Mouse (Mus musculus): ENCODE data around the gene Acsbg2.

- no peak for TF ChIP-seq CTCF (IDR thresholded peaks at IDR 0.05; ENCODE audit: low read depth, low read length)
- TF ChIP-seq GATA1 (IDR thresholded peaks at IDR 0.05; ENCODE audit: borderline replicate concordance, low read length), result no peak
- TF ChIP-seq GATA2 (IDR thresholded peaks at IDR 0.05; ENCODE audit: borderline replicate concordance, low read depth, low read length), result no peak
- TF ChIP-seq POLR2AphosphoS5 (IDR thresholded peaks at IDR 0.05; ENCODE audit: insufficient replicate concordance, low read depth, low read length), result no peak
- TF ChIP-seq TAL1 (conservative IDR thresholded peaks at IDR 0.05; ENCODE audit: low read depth, low read length), result no peak
These were observed 13.1 kb downstream of the Acsbg2 start for GRCm38 (mm10) chr17:56861197-56861596.

Data from G1E (cell line).